Mouse (Mus musculus) frontal cortex, postnatal 14 days (tissue): ENCODE results near the gene Sorcs2.
A peak's percentile ranks its signal among the peaks of the same experiment; 100 is the strongest.

Experiments
- DNase-seq, 2 experiments: peaks; one replicate each; pipeline ENCODE4 v3.0.0; 2022; ENCODE audit warnings: low spot score in 2 of 2

Gene Sorcs2

DNA sequence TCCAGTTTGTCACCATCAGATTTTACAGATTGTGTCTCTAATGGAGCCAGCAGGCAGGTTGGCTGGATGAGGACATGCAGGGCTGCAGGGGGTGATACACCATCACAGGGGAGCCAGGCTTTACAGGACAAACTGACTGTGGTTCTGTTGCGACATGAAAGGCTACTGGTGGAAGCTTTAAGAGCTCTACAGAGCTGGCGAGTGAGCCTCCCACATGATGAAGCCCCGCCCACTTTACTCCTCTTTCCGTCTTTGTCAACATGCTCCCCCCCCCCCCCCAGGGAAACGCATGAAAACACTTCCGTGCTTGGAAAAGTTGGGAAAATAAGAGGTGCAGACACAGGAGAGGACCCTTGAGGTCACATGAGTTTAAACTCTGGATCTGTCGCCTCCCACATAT is 219.7 kb downstream of the Sorcs2 start:
- no peak for DNase-seq

DNA sequence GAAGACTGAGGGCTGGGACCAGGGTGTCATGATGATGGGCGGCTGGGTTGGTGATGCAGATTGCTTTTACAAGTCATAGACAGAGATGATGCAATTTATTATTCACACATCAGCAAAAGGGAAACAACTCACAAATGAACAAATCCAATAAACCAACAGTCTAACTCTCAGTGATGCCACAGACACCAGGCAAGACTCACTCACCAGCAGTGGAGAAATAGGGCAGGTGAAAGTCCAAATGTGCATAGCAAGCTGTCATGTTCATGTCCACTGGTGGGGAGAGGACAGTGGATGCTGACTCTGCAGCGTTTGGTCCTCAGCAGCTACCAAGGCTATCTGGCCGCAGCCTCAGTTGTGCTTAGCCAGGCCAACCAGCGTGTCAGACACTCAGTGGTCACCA is 221.1 kb downstream of the Sorcs2 start:
- DNase-seq, result no peak

DNA sequence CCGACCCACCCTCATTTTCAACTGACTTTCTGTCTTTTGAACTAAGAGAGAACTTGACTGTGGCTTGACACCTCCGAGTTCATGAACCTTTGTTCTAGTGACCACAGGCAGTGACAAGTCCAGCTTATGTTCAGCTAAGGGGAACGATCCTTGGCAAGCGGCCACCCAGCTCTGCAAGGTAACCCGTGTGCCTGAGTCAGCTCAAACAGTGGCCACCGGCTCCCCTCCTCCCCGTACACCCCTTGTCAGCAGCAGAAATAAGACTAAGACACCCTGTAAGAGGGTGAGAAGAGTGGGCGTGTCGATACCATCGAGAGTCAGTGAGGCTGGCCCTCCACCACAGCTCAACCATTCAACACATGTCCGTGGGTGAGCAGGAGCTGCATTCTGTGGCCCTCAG is 221.5 kb downstream of the Sorcs2 start:
- DNase-seq, result no peak

DNA sequence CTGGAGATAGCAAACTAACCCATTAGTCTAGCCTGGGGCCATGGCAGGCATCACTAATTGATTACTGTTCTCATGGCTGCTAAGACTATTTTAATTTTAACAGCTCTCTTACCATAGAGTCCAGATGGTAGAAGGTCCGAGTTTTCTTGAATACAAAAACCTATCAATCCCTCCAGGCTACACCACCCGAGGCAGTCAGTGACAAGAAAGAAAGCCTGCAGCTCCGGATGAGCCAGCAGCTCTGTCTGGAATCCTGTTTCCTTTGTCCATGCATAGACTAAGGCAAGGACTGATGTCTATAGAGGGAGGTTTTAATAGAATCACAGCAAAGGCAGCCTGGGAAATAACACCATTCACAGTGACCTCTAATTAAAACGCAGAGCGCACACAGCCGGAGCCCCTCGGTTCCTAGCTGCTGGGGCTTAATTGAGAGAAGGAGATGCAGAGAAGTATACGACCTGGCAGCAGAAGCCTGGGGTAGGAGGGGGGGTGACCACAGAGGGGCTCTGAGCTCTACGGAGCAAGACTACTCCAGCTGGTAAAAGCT is 223.3 kb downstream of the Sorcs2 start:
- no peak for DNase-seq

DNA sequence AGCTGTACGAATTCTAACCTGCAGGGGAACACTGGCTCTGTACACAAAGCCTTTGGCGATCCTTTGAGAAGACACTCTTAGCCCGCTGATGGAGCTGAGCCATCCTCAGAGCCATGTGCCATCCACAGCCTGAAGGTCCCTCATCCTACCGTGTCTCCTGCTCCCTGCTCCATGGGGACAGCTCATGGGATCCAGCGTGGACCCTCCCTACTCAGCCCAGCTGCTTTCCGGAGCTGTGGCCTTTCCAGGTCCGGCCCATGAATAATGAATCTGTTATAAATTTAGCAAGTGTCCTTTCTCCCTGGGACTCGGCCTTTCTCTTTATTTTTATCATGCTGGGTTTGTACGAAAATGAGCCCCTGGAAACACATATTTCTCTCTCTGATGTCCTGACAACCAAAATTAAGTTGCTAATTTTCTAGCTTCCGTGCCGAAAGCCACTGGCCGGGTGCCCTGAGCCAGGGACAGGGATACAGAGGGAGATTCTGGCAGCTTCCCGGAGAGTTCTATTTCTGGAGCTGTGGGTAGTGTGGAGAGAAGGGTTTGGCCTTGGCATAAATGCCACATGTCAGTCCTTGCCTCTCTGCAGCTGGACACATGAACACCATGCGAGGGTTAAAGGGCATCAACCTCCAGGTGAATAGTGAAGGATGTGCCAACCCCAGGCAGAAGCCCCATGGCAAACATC is 228.8 kb downstream of the Sorcs2 start:
- peak; percentile 22 to 24 for DNase-seq

DNA sequence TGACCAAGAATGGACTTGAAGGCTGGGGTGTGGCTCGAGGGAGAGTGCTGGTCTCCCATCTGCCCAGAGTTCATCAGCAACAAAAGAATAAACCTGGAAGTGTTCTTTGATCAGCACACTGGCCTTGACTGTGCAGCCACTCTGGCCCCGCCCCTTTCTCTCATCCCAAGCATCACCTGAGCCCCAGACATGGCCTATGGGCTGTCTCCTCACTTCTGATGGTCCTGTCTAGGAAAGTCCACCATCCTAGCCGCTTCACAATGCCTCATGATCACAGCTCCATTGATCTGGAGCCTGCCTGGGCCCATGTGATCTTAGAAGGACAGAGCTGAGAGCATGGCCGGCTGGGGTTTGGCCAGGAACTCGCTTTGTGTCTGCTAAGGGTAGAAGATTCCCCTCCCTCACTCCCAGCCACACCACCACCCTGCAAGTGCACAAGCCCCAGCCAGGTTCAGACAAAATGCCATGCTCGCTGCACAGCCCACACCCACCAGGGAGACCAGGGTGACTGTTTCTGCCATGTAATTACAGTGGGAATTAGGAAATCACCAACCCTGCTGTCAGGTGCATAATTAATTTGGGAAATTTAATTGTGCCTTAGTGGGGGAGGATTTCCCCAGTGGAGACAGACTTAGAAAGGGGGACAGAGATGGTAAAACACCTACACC is 231.5 kb downstream of the Sorcs2 start:
- DNase-seq, result no peak

DNA sequence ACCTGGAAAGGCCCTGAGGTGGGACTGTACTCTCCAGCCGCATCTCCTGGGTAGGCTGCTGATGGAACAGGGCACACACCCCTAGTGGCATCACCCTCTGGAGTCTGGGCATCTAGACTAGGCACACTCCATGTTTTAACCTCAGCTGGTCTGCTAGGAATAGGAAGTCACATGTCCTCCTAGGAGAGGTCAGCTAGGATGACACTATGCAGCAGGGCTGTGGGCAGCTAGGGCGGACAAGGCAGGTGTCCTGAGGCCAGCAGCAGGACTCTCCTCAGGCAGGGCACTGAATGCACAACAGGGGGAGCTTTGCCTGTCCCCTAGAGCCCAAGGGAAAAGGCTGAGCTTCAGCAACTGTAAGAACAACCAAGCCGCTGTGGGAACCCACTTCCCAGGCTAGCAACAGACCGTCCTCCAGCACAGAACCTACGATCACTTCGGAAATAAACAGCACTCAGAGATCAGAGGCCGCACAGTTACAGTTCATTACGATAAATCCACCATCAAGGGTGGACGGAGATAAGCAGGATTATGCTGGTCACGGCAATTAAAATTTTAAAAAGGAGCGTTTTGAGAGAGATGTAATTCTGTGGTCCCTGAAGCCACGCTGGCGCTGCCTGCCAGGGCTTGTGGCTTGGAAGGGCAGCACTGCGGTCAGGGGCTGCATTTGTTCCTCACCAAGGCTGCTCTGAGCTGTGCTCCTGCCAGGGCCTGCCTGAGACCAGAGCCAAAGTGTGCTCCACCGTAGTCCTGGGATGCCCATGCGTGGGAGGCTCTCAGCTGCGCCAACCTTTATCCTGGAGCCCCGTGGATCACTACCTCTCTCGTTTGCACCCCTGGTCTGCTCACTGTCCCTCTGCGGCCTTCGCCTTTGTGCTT is 232.3 kb downstream of the Sorcs2 start:
- DNase-seq, result no peak

DNA sequence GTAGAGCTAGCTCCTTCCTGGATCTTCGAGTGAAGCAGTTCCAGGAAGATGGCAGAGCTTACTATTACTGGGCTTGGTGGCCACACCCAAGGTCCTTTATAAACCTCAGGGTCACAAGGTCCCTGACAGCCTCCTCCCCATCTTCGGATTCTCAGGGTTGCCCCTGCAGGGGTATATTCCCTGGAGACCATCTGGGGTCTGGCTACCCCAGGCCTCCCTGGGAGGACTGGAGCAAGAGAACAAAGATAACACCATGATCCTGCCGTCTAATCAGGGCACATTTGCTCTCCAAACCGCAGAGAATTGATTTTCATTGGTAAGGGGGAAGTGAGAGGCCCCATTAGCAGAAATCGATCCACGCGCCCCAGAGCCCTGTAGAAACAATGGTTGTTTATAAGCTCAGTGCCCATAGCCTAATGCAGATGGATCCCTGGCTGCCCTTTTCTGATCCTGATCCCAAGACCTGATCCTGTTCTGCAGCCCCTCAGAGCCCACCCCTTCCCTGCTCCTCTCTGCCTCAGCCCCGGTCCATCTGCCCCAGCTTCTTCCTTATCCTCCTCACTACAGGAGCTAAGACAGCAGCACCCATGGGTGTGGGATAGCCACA is 243.0 kb downstream of the Sorcs2 start:
- no peak for DNase-seq

DNA sequence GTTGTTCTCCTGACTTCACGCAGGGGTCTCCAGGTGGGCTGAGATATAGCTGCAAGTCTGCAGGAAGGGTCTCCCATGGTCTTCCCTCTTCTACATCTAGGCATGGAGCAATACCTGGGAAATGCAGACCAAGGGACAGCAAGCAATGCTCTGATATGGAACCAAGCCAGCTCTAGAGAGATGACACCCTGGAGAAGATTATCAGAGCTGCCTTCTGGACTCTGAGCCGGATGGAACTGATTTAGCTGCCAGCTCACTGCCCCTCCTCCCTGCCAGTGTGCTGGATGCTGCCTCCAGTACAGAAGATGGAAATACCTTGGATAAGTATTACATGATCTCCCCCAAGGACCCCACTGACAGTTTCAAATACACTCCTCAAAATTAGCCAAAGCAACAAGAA is 244.7 kb downstream of the Sorcs2 start:
- no peak for DNase-seq

DNA sequence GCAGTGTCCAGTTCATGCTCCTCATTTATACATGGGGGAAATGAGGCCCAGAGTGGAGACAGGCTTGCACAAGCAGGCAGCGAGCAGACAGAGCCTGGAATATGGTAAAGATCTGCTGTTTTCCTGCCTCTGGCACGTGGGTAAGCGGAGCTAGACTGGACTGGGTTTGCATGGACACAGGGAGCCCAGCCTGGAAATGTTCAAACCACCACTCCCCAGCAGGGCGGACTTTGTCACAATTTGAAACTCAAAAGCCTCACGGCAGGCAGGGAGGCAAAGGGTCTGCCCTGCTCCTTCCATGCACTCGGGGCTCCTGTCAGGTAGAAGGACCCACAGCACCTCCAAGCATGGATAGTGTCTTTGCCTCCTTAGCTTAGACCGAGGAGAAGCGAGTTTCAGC is 246.9 kb downstream of the Sorcs2 start:
- DNase-seq, result no peak

DNA sequence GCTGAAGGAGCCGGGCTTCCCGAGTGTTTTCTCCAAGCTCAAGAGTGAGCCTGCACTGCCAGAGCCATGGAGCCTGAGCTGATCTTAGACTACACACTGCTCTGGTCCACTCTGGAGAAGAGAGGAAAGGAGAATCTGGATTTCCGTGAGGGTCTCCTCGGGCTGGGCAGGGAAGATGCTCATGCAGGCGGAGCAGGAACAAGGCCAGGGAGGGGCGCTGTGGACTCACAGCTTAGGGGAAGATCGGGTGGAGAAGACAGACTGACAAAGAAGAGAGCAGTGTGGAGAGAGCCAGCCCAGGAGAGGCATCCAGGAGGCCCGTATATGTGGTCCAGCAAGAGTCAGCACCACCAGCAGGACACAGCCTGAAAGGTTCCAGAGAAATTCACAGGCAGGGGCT is 248.8 kb downstream of the Sorcs2 start:
- DNase-seq, result peak in 1 of 2 experiments; percentile 16

DNA sequence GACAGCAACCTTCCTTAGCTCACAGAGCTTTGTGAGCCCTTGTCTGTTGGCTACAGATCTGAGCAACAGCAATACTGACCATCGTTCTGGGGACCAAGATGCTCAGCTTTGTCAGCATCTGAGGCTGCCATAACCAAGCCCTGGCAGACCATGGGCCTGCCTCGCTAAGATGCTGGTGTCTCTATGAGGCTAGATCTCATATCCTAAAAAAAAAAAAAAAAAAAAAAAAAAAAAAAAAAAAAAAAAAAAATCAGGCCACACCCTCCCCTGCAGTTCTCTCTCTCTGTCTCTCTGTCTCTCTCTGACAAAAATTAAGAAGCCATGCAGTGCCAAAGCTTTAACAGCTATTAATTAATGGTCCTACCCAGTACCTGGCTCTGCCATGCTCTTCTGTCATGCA is 251.3 kb downstream of the Sorcs2 start:
- DNase-seq, result no peak

DNA sequence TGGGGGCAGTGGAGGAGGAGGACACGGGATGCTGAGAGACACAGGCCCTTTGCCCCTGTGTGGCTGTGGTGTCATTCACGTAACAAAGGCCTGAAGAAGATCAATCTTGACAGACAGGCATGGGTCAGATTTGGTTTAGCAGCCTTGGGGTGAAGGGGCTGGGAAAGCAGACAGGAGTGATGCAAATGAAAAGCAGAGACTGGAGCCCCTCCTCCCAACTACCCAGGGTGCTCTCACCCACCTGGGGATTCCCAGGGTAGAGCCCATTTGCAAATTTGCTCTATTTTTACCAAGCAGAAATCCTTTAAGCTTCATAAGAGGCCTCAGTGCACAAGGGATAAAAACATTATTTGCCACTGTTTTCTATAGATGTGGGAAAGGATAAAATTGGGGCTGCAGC is 253.4 kb downstream of the Sorcs2 start:
- DNase-seq, result no peak

DNA sequence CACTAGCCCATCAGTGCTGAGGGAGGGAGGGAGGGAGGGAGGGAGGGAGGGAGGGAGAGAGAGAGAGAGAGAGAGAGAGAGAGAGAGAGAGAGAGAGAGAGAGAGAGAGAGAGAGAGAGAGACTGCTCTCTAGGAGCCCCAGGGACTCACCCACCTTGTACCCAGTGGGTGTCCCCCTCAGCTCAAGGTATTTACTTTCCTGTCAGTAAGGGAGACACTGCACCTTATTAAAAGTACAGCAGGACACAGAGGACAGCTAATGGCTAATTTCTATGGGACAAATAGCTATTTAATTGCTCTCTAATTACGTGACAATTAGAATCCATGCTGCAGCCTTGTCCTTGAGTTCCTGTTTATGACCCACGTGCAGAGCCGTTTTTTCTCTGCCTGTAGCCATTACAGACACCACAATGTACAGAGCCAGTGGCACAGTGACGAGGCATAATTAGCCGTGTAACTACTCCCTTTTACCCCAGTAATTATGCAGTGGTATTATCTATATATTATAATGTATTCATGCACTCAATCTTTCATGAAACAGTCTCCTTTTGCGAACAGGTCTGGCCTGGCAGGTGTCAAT is 256.2 kb downstream of the Sorcs2 start:
- DNase-seq, result no peak

DNA sequence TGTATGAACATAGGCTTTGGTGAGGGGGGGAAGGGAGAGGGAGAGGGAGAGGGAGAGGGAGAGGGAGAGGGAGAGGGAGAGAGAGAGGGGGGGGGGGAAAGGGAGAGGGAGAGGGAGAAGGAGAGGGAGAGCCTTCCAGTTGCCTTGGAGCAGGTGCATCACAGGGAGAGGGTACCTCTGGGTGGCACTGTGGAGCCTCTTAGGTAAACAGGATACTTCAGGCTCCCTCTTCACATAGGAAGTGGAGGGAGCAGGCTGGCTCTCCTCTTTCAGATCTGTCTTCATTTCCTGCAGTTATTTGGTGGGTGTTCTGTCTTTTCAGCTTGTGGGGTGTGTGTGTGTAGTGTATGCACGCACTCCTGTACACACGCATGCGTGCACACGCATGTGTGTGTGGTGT is 256.8 kb downstream of the Sorcs2 start:
- no peak for DNase-seq

DNA sequence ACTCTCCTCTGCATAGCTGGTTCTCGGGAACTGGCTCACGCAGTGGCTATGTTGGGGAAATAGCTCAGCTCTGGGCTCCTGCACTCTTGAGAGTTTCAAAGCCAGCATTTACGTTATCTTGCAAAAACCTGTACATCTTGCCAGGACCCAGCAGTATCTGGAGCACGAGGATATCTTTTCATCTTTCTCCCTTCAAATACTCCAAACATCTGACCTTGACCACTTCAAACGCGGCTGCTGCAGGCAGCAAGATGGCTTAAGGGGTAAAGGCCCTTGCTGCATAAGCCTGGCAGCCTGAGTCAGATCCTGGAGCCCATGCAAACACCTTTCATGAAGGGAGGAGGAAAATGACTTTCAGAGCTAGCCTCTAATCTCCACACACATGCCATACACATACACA is 258.2 kb downstream of the Sorcs2 start:
- no peak for DNase-seq

DNA sequence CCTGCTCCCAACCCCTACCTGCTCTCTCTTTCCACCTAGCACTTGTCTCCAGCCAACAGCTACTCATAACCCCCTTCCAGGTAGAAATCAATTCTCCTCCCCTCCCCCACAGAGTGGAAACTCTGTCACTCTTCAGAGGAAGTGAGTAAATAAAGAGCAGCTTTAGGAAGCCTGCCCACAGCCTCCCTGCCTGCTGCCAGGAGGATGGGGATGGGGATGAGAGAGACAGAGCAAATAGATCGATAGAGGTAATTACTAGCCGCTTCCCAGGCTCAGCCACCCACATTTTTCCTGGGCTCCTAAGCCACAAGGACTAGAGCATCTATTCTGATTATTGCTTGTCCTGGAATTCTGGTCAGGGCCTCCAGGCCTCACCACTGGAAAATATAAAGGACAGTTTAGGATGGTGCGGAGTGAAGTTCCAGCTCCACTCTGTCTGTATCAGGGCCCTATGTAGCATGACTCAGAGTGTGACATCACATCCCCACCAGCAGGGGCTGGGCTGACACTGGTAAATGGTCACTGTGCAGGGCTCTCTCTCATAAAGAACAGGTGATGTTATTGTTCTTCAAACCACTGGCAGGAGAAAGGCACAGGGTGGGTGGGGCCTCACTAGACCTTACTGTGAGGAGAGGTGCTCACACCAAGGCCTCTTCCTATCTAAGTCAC is 261.9 kb downstream of the Sorcs2 start:
- no peak for DNase-seq

DNA sequence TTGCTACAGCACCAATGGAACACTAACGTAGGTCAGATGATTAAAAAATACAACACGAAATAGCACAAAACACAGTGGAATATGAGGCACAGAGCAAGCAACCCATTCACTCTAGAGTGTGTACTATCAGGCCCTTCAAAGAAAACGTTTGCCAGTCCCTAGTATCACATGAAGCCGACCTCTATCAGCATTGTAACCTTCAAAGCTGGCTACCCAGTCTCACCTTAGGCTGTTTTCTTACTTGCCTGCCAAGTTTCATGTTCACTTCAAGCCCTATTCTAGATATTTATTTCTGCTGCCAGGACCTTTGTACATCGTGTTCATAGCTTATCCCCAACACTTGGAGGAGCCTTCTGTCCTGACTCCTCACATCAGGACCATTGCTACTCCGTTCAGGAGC is 263.6 kb downstream of the Sorcs2 start:
- no peak for DNase-seq

DNA sequence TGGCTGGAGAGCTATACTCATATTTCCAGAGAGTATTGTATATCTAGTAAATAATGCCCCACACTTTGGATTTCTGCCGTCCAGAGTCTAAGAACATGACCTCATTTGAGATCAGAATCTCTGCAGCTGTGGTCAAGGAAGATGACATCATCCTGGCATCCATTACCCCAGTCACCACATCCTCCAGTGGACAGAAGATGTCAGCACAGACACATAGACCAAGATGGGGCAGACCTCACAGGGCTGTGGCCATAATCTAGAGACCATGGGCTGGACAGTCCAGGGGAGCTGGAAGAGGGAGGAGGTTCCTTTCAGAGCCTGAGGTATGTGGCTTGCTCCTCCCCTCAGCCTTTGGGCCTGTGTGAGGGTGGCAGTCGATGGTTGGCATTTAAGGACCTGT is 264.0 kb downstream of the Sorcs2 start:
- DNase-seq, result no peak

DNA sequence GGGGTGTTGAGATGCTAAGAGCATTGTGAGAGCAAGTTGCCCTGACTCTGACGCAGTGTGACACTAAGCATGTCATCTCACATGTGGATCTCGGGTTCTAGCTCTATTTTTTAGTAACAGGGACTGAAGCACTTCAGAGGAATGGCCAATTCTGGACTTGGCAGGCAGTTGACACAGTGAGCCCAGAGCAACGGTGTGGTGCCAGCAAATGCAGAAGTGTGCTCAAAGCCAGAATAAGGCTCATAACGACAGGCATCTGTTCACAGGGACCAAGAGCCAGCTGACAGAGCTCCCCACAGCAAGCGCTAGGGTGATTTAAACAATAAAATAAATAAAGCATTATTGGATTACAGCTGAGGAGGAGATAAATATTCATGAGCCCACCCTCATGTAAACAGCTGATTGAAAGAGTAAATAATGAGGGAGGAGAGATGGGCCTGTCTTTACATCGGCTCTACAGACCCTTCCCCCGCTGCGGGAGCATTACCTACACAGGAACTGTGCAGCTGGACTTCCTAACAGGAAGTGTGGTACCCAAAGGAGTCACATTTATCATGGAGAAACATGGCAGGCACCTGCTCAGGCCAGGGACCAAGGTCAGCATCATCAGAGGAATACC is 267.4 kb downstream of the Sorcs2 start:
- DNase-seq, result no peak

DNA sequence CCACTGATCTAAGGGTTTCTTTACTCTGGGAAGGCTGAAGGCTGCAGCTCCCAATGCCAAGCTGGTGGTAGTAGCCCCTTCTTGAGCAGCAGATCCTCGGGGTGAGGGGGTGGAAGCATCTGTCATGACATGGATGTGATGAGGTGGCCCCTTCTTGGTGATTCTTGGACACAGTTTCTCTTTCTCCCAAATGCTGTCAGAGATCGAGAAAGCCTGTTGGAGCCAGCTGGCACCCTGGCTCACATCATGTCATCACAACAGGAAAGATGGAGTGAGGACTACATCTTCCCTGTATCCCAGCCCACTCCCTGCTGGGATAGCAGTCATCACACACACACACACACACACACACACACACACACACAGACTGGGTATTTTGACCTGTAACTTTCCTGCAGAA is 268.3 kb downstream of the Sorcs2 start:
- no peak for DNase-seq
